Mouse (Mus musculus): ENCODE measurements around the gene Trim63. TPM values are rescaled to one million over a fixed set of nuclear protein-coding genes. Genes with fewer than 3 reads are reported as not detected.
"Not testable (repeated sequence)": the region's sequence is repeated elsewhere in the genome, so short reads cannot be mapped to it uniquely, and the experiment has no call there.

The Trim63 gene
- total and polyA plus RNA-seq, 3 experiments = 0.25 to 0.49 TPM; not detected in 1

DNA sequence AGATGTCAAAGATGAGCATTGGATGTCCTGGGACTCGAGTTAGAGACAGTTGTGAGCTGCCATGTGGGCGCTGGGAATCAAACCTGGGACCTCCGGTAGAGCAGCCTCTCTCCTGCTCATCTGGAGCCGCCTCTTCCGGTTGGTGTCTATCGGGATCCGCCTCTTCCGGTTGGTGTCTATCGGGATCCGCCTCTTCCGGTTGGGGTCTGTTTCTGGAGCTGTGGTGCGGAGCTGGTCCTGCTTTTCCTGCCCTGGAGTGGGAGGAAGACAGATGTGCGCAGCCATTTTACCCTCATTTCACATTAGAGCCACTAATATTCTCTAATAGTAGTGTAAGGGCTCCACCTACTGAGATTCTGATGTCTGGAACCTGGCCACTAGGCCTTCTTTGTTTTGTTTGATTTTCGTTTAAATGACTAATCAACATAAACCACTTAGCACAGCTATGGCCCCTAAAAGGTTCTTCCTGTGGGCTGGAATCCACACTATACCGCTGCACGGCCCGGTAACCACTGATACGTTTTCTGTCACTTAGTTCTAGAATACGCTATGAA lies 46.7 kb upstream of the Trim63 start:
- H3K9ac ChIP-seq (ENCODE audit: insufficient read depth, low read depth) = no peak overlapping the region
- no peak overlapping the region for H3K4me3 ChIP-seq (replicated peaks in 1 of 3; ENCODE audit: low read depth in 2 of 3, low read length in 2 of 3, poor library complexity in 1 of 3)
- in situ Hi-C loops (cut with MboI; ENCODE audit: low pct_ligation_motif_present, low pct_unique_long_range_greater_than_20kb, low sequenced_read_pairs) = loop anchor here (25.0 kb wide), 1 partner anchor 219 kb away; the partner anchor contains the start of gene Paqr7
- no peak overlapping the region for H3K4me2 ChIP-seq (ENCODE audit: insufficient read depth, low read depth, poor library complexity, severe bottlenecking)
- H3K79me2 ChIP-seq (replicated peaks; ENCODE audit: control insufficient read depth, extremely low read depth, insufficient read depth, poor library complexity, severe bottlenecking) = no peaks in the 10 kb centered on the region
- H3K27ac ChIP-seq (ENCODE audit: insufficient read depth, low read depth) = no peak overlapping the region
- peaks cover 3 to 5% of the 10 kb centered on the region in 2 experiments; a peak in 3 of 4 replicates for H3K4me1 ChIP-seq (ENCODE audit: control insufficient read depth in 1 of 2, insufficient read depth in 2 of 2)
- H3K27me3 ChIP-seq (replicated peaks) = peaks cover 9% of the 10 kb centered on the region
- no peak for TF ChIP-seq POLR2AphosphoS2 (IDR thresholded peaks at IDR 0.05; ENCODE audit: low read depth, low read length)
- no peak for TF ChIP-seq TBP (conservative IDR thresholded peaks at IDR 0.05; ENCODE audit: low read depth, low read length)
- peak; percentile 18 for TF ChIP-seq RAD21 (IDR thresholded peaks at IDR 0.05; ENCODE audit: low read depth, low read length)
- no peak for TF ChIP-seq ZKSCAN1 (IDR thresholded peaks at IDR 0.05; ENCODE audit: borderline replicate concordance, low read depth, low read length)
- TF ChIP-seq CTCF (conservative IDR thresholded peaks at IDR 0.05 in 1 of 2, IDR thresholded peaks at IDR 0.05 in 1 of 2; ENCODE audit: low read depth in 2 of 2, low read length in 2 of 2) = 0 out of 4 replicates have a peak, but pooled peaks of 1 of the 2 experiments have one; percentile 16
- H3K9me3 ChIP-seq (replicated peaks; ENCODE audit: low read length) = peaks cover 9% of the 10 kb centered on the region
- H3K36me3 ChIP-seq (replicated peaks in 1 of 2; ENCODE audit: control insufficient read depth in 1 of 2, insufficient read depth in 1 of 2, low read length in 1 of 2) = no peaks in the 10 kb centered on the region
- dilution Hi-C loops (cut with MboI; ENCODE audit: extremely low pct_ligation_motif_present, extremely low pct_unique_long_range_greater_than_20kb, low sequenced_read_pairs) = no loop called here
- no peak for DNase-seq (ENCODE audit: extremely low read depth)

DNA sequence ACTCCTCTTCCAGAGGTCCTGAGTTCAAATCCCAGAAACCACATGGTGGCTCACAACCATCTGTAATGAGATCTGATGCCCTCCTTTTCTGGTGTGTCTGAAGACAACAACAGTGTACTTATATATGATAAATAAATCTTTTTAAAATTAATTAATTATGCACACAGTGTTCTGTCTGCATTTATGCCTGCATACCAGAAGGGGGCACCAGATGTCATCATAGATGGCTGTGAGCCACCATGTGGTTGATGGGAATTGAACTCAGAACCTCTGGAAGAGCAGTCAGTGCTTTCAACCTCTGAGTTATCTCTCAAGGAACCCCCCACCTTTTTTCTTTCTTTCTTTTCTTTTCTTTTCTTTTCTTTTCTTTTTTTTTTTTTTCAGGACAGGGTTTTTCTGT lies 45.3 kb upstream of the Trim63 start:
- DNase-seq (ENCODE audit: extremely low read depth) = peak; percentile 31
- H3K27ac ChIP-seq (ENCODE audit: insufficient read depth, low read depth); H3K9me3 ChIP-seq (replicated peaks; ENCODE audit: low read length); H3K36me3 ChIP-seq (replicated peaks in 1 of 2; ENCODE audit: control insufficient read depth in 1 of 2, insufficient read depth in 1 of 2, low read length in 1 of 2); H3K4me2 ChIP-seq (ENCODE audit: insufficient read depth, low read depth, poor library complexity, severe bottlenecking); dilution Hi-C loops (cut with MboI; ENCODE audit: extremely low pct_ligation_motif_present, extremely low pct_unique_long_range_greater_than_20kb, low sequenced_read_pairs); H3K9ac ChIP-seq (ENCODE audit: insufficient read depth, low read depth); H3K4me3 ChIP-seq (replicated peaks in 1 of 3; ENCODE audit: low read depth in 2 of 3, low read length in 2 of 3, poor library complexity in 1 of 3); H3K79me2 ChIP-seq (replicated peaks; ENCODE audit: control insufficient read depth, extremely low read depth, insufficient read depth, poor library complexity, severe bottlenecking); H3K27me3 ChIP-seq (replicated peaks): not testable (repeated sequence)
- TF ChIP-seq CTCF (conservative IDR thresholded peaks at IDR 0.05 in 1 of 2, IDR thresholded peaks at IDR 0.05 in 1 of 2; ENCODE audit: low read depth in 2 of 2, low read length in 2 of 2) (peak in 1 of 2 experiments; percentile 63; a peak in 2 of 4 replicates), RAD21 (IDR thresholded peaks at IDR 0.05; ENCODE audit: low read depth, low read length) (peak; percentile 34), SMC3 (IDR thresholded peaks at IDR 0.05; ENCODE audit: low read depth, low read length) (peak; percentile 35; the same call in 1 of the 2 replicates)
- peaks cover 3 to 11% of the 10 kb centered on the region in 2 experiments; a peak in 3 of 4 replicates for H3K4me1 ChIP-seq (ENCODE audit: control insufficient read depth in 1 of 2, insufficient read depth in 2 of 2)
- in situ Hi-C loops (cut with MboI; ENCODE audit: low pct_ligation_motif_present, low pct_unique_long_range_greater_than_20kb, low sequenced_read_pairs) = loop anchor here (25.0 kb wide), 1 partner anchor 218 kb away; the partner anchor contains the start of gene Paqr7

DNA sequence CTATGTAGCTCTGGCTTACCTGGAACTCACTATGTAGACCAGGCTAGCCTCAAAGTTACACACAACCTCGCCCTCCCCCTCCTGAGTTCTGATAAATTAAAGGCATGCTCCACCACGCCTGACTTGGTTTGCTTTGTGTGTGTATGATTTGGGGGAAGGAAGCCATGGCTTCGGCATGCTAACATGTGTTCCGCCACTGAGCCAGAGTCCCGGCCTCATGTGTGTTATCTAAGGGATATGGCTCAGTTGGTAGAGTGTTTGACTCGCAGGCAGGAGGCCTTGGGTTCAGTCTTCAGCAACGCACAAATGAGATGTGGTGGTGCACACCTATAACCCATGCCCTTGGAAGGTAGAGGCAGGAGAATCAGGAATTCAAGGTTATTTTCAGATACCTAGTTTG lies 42.9 kb upstream of the Trim63 start:
- no peaks in the 10 kb centered on the region for H3K9me3 ChIP-seq (replicated peaks; ENCODE audit: low read length)
- no peaks in the 10 kb centered on the region for H3K27me3 ChIP-seq (replicated peaks)
- DNase-seq (ENCODE audit: extremely low read depth) = no peak
- H3K79me2 ChIP-seq (replicated peaks; ENCODE audit: control insufficient read depth, extremely low read depth, insufficient read depth, poor library complexity, severe bottlenecking) = no peaks in the 10 kb centered on the region
- in situ Hi-C loops (cut with MboI; ENCODE audit: low pct_ligation_motif_present, low pct_unique_long_range_greater_than_20kb, low sequenced_read_pairs) (loop anchor here (25.0 kb wide), 1 partner anchor 215 kb away; the partner anchor contains the start of gene Paqr7), dilution Hi-C loops (cut with MboI; ENCODE audit: extremely low pct_ligation_motif_present, extremely low pct_unique_long_range_greater_than_20kb, low sequenced_read_pairs) (no loop called here)
- H3K27ac ChIP-seq (ENCODE audit: insufficient read depth, low read depth) = no peak overlapping the region
- H3K4me2 ChIP-seq (ENCODE audit: insufficient read depth, low read depth, poor library complexity, severe bottlenecking) = no peak overlapping the region
- peaks cover 3 to 11% of the 10 kb centered on the region in 2 experiments; a peak in 3 of 4 replicates for H3K4me1 ChIP-seq (ENCODE audit: control insufficient read depth in 1 of 2, insufficient read depth in 2 of 2)
- no peak overlapping the region for H3K4me3 ChIP-seq (replicated peaks in 1 of 3; ENCODE audit: low read depth in 2 of 3, low read length in 2 of 3, poor library complexity in 1 of 3)
- peaks cover 5 to 11% of the 10 kb centered on the region in 2 experiments for H3K36me3 ChIP-seq (replicated peaks in 1 of 2; ENCODE audit: control insufficient read depth in 1 of 2, insufficient read depth in 1 of 2, low read length in 1 of 2)
- no peak overlapping the region for H3K9ac ChIP-seq (ENCODE audit: insufficient read depth, low read depth)
- TF ChIP-seq NELFE (IDR thresholded peaks at IDR 0.05; ENCODE audit: low read depth, low read length) (no peak), ZKSCAN1 (IDR thresholded peaks at IDR 0.05; ENCODE audit: borderline replicate concordance, low read depth, low read length) (no peak), PAX5 (IDR thresholded peaks at IDR 0.05; ENCODE audit: low read length) (no peak), BHLHE40 (IDR thresholded peaks at IDR 0.05; ENCODE audit: low read depth, low read length) (no peak), JUND (conservative IDR thresholded peaks at IDR 0.05; ENCODE audit: low read depth, low read length) (no peak), TCF12 (IDR thresholded peaks at IDR 0.05; ENCODE audit: low read depth, low read length) (no peak), MAZ (IDR thresholded peaks at IDR 0.05; ENCODE audit: low read depth, low read length) (no peak)
